18 mouse cellular contexts compared by ENCODE assay signal in the genomic region with DNA sequence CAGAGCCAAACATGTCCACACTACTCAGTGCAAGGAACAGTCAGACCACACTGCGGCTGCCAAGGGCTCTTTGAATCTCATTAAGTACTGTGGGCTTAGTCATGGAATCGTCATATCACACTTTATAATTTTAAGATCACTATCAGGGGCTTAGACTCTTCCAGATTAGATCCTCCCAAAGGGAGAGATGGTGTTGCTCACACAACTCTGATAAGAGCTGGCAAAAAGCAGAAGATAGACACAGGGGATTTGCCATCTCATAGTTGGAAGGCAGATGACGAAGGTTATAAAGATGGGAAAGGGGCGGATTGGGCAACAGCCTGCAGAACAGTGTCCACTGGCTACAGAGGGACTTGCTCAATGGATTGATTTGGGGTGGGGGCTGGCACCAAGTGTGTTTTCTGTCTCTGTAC. TPM values are rescaled to one million over a fixed set of nuclear protein-coding genes. Genes with fewer than 3 reads are reported as not detected.
A peak's percentile ranks its signal among the peaks of the same experiment; 100 is the strongest.
DNase-seq lines count a peak whose midpoint lies in the region; ATAC-seq lines count a peak whose summit lies in the region.
"Had no signal": no experiment of that assay in that cellular context is flagged by ENCODE, and none has a peak within 500 bp of the region (broad histone marks: within the 10 kb centered on the region; RNA-seq: fewer than 3 reads in every experiment).

No protein-coding gene starts in this region.

- DNase-seq in heart, adult 11 months, result peak; percentile 92
- no peak for DNase-seq in heart, adult 8-10 months (ENCODE audit: low spot score)
- peak; percentile 16 for DNase-seq in urinary bladder, postnatal 14 days (ENCODE audit: low spot score)
- DNase-seq in urinary bladder, adult 2 months (ENCODE audit: low spot score), result no peak
- peak; percentile 20 for DNase-seq in lung, postnatal 14 days
- DNase-seq in right cerebral cortex, postnatal 36 days (ENCODE audit: low spot score in 2 of 2), result no peak
- no peak for DNase-seq in thymus, postnatal 10 days (ENCODE audit: low spot score in 2 of 2)
- DNase-seq: cerebellum, adult 18-20 months; cerebellum, postnatal 14 days; heart, postnatal 10 days; kidney, adult 9 months; kidney, postnatal 14 days; layer of hippocampus, postnatal 36 days; spleen, adult 18-20 months had no signal

- no peak for ATAC-seq in megakaryocyte-erythroid progenitor cell, adult 5-6 weeks (replicated peaks; ENCODE audit: low FRiP score, low TSS enrichment, poor library complexity, severe bottlenecking)
- ATAC-seq: hindbrain, postnatal 0 days; intestine, embryonic 16.5 days; Patski had no signal

RNA-seq across cellular contexts. Expression of gene Il1rl2, which starts 31.0 kb away (rescaled TPM):
- 1 to 10 TPM in 2 of 4 experiments, under 1 TPM in 2; 0.60 to 1.7 (median 1.2) TPM for total RNA-seq in heart, adult 8-10 months (2022)
- 7.2 and 8.8 TPM in 2 replicates for polyA plus RNA-seq in urinary bladder, adult 2 months (2012; rRNA removed)
- total RNA-seq in megakaryocyte-erythroid progenitor cell, adult 5-6 weeks (2014; fragmentation: Nextera tagmentation), result 2.6 and 6.3 TPM in 2 replicates
- total RNA-seq in megakaryocyte-erythroid progenitor cell, adult 5-6 weeks (2017), result 1.2 and 6.3 TPM in 2 replicates
- polyA plus RNA-seq: Patski had no signal

Comparison
In these comparisons a context has a peak if more than half of its experiments do, and no peak if none do; other contexts are left out.
1. DNase-seq: peak in heart, adult 11 months (single experiment), urinary bladder, postnatal 14 days (single experiment) and lung, postnatal 14 days (single experiment); none in heart, adult 8-10 months (single experiment), urinary bladder, adult 2 months (single experiment), right cerebral cortex, postnatal 36 days (0 of 2) and thymus, postnatal 10 days (0 of 2).